Mouse (Mus musculus) stomach, postnatal 0 days (tissue): ENCODE data around the gene Cux2.

Experiments used
- CTCF ChIP-seq: IDR thresholded peaks from 2 replicates; pipeline ENCODE4 v1.5.1; 2016; ENCODE audit warnings: antibody characterized with exemption, low read depth, mild to moderate bottlenecking, moderate library complexity
- EP300 ChIP-seq: optimal IDR thresholded peaks from 2 replicates; pipeline ENCODE3; 2016; ENCODE audit warnings: antibody characterized with exemption

GRCm38 (mm10) chr5:121994808-121995207, 55.1 kb downstream of the Cux2 start:
- TF ChIP-seq CTCF (no peak), EP300 (no peak)
